Mouse (Mus musculus): ENCODE data around the gene Tssk2. TPM values are rescaled to one million over a fixed set of nuclear protein-coding genes. Genes with fewer than 3 reads are reported as not detected.

Tssk2 gene
- 0.11 TPM in 1 of 2 replicates, not detected in the other for polyA plus RNA-seq (2015; fragmentation: Nextera tagmentation; extraction: Ambion mirVana)

DNA sequence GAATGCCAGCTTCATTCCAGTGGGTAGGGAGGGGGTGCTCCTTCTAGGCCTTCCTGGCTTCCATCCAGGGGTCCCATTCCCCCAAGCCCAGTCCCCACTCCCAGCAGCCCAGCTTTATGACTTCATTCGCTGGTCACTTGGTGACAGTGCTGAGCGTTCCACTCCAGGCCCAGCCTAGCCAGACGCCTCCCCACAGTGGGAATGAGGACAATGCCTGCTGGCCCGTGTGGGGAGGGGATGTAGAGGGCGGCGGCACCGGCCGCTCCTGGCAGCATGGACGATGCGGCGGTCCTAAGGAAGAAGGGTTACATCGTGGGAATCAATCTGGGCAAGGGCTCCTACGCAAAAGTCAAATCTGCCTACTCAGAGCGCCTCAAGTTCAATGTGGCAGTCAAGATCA, at the start of gene Tssk2, which contains the start of gene Dgcr2:
Gene Tssk2 (plus strand): TSS at position 176 of the 400 bp plus-strand sequence.
Gene Dgcr2 (minus strand): TSS at position 101 of the 400 bp plus-strand sequence.
- H3K4me2 ChIP-seq = no peak within 1 kb of the TSS
- H3K4me1 ChIP-seq = no peaks in the 10 kb centered on the region
- H3K9me3 ChIP-seq = no peaks in the 10 kb centered on the region
- peaks cover 45% of the 10 kb centered on the region for H3K36me3 ChIP-seq (replicated peaks)
- no peak within 1 kb of the TSS for H3K27ac ChIP-seq
- no peaks in the 10 kb centered on the region for H3K27me3 ChIP-seq (replicated peaks)
- WGBS = 94% methylated on average over 14 of the region's 14 CpGs
- ATAC-seq (replicated peaks) = no peak
- H3K9ac ChIP-seq = no peak within 1 kb of the TSS
- no peak within 1 kb of the TSS for H3K4me3 ChIP-seq

DNA sequence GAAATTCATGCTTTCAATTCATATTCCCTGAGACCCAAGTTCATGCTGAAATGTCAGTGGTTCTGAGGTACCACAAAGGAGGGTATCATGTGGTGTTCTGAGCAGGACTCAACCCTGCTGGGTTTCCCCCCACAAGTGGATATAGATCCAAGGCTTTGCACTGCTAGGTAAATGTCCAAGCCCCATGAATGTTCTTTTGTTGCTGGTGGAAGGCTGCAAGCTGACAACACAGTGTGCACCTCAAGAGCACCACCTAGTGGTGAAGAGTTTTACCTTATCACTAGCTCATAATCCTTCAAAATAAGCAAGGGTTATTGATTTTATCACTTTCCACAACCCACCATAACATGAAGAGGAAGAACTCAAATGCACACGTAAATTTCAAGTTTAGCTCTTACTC, 49.5 kb upstream of the Tssk2 start:
- H3K27ac ChIP-seq = peak overlapping the region; percentile 67
- 20% methylated on average over 1 of the region's 1 CpGs for WGBS
- peaks cover 4% of the 10 kb centered on the region; the same call in 1 of the 2 replicates for H3K4me1 ChIP-seq
- no peaks in the 10 kb centered on the region for H3K27me3 ChIP-seq (replicated peaks)
- no peak overlapping the region for H3K9ac ChIP-seq
- no peaks in the 10 kb centered on the region for H3K9me3 ChIP-seq
- peaks cover 53% of the 10 kb centered on the region for H3K36me3 ChIP-seq (replicated peaks)
- no peak overlapping the region for H3K4me2 ChIP-seq
- H3K4me3 ChIP-seq = no peak overlapping the region
- ATAC-seq (replicated peaks) = peak; percentile 77

DNA sequence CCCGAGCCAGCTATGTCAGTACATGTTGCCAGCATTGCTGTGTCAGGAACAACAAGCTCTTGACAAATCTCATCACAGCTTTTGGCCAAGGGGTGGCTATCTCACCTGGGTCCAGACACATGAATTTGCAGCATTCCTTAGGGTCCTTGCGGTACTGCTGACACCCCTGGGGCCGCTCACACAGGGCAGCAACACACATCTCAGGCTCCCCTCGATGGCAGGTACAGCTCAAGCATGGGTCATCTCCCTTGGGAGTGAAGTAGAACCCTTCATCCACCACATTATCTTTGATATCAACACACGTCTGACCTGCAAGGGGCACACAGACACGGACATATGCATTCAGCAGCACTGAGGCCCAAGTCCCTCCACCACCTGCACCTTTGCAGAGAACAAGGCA, 49.0 kb upstream of the Tssk2 start:
- Histone ChIP-seq H3K9ac (no peak overlapping the region), H3K27me3 (replicated peaks) (no peaks in the 10 kb centered on the region), H3K4me3 (no peak overlapping the region), H3K4me1 (peaks cover 4% of the 10 kb centered on the region; the same call in 1 of the 2 replicates), H3K27ac (no peak overlapping the region), H3K9me3 (no peaks in the 10 kb centered on the region), H3K36me3 (replicated peaks) (peaks cover 50% of the 10 kb centered on the region), H3K4me2 (no peak overlapping the region)
- WGBS = 90% methylated on average over 6 of the region's 6 CpGs
- 0 out of 2 replicates have a peak, but pooled peaks have one; percentile 58 for ATAC-seq (replicated peaks)

DNA sequence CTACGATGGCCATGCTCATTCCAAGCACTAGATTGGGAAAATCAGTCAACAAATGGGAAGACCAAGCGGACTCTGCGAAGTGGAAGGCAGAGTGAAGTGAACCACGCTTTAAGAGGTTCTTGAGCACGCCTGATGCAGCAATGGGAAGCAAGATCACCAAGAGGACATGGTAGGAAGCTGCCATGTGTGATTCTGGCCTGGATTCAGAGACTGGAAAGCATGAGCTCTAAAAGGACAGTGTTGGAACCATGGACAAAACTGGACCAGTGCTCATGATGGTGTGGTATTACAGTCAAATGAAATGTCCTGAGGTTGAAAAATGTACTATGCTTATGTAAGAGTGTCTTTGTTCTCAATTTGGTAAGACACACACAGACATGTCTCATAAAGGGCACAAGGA, 47.1 kb upstream of the Tssk2 start:
- Histone ChIP-seq H3K9me3 (no peaks in the 10 kb centered on the region), H3K36me3 (replicated peaks) (peaks cover 47% of the 10 kb centered on the region), H3K4me3 (no peak overlapping the region), H3K27me3 (replicated peaks) (no peaks in the 10 kb centered on the region), H3K27ac (no peak overlapping the region), H3K4me2 (no peak overlapping the region), H3K4me1 (peaks cover 4% of the 10 kb centered on the region; the same call in 1 of the 2 replicates), H3K9ac (no peak overlapping the region)
- ATAC-seq (replicated peaks) = no peak
- 96% methylated on average over 5 of the region's 5 CpGs for WGBS

DNA sequence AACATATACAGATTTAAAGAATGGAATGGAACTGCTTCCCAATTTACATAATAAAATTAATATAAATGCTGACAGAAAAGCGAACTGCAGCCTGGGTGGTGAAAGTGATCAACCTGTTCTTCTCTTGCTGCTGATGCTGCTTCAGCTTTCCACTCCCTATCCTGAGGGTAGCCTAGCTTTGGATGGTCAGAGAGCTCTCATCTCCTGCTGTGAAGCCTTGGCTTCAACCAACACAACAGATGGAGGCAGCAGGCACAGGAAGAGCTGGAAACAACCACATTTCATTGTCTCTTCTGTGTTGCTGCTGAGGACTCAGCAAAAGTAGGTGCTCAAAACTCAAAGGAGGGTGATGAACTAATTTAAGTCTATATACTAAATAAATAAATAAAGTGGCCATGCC, 46.6 kb upstream of the Tssk2 start:
- H3K4me1 ChIP-seq = peaks cover 4% of the 10 kb centered on the region; the same call in 1 of the 2 replicates
- no peak overlapping the region for H3K4me2 ChIP-seq
- H3K9me3 ChIP-seq = no peaks in the 10 kb centered on the region
- H3K9ac ChIP-seq = no peak overlapping the region
- whole genome bisulfite sequencing = 93% methylated on average over 1 of the region's 1 CpGs
- no peak overlapping the region for H3K4me3 ChIP-seq
- no peaks in the 10 kb centered on the region for H3K27me3 ChIP-seq (replicated peaks)
- peaks cover 47% of the 10 kb centered on the region for H3K36me3 ChIP-seq (replicated peaks)
- no peak for ATAC-seq (replicated peaks)
- H3K27ac ChIP-seq = no peak overlapping the region

DNA sequence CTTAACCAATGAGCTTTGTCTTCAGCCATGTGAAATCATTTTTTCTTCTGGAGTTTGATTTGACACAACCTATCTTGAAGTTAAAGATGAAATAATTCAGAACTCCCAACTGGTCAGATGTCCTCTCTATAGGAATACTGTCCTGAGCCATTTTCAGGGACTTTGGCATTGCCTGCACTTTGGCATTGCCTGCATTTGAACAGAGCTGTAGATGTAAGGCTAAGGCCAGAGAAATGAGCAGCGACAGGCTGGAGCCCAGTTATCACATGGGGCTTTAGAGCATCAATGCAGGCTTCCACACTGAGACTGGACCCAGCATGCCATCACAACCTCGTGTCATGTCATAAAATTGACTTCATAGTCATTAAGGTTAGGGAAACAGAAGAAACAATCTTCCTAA, 45.2 kb upstream of the Tssk2 start:
- ATAC-seq (replicated peaks) = no peak
- H3K27me3 ChIP-seq (replicated peaks) = no peaks in the 10 kb centered on the region
- H3K4me3 ChIP-seq = no peak overlapping the region
- no peaks in the 10 kb centered on the region for H3K9me3 ChIP-seq
- peaks cover 4% of the 10 kb centered on the region; the same call in 1 of the 2 replicates for H3K4me1 ChIP-seq
- H3K9ac ChIP-seq = no peak overlapping the region
- H3K36me3 ChIP-seq (replicated peaks) = peaks cover 54% of the 10 kb centered on the region
- H3K27ac ChIP-seq = no peak overlapping the region
- WGBS = 95% methylated on average over 2 of the region's 2 CpGs
- no peak overlapping the region for H3K4me2 ChIP-seq

DNA sequence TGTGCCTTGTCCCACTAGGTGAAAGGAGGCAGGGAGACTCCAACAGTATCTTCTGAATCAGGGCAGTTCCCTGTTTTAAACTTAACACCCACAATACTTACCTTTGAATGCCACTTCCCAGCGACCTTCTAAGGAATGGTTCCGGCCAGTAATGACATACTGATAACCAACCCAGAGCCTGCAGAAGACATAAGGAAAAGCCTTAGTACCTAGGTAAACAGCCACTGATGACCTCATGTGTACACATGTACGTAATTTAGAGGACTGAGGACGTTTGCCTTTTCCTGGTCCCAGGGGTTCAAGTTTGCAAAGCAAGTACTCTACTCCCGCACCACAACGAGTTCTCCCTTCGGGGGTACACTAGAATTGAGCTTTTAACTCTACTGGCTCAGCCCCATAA, 41.3 kb upstream of the Tssk2 start:
- Histone ChIP-seq H3K4me3 (no peak overlapping the region), H3K9me3 (no peaks in the 10 kb centered on the region), H3K4me1 (peaks cover 4% of the 10 kb centered on the region; the same call in 1 of the 2 replicates), H3K4me2 (no peak overlapping the region), H3K9ac (no peak overlapping the region), H3K27me3 (replicated peaks) (no peaks in the 10 kb centered on the region), H3K27ac (no peak overlapping the region), H3K36me3 (replicated peaks) (peaks cover 46% of the 10 kb centered on the region)
- ATAC-seq (replicated peaks) = no peak
- WGBS = 92% methylated on average over 7 of the region's 7 CpGs

DNA sequence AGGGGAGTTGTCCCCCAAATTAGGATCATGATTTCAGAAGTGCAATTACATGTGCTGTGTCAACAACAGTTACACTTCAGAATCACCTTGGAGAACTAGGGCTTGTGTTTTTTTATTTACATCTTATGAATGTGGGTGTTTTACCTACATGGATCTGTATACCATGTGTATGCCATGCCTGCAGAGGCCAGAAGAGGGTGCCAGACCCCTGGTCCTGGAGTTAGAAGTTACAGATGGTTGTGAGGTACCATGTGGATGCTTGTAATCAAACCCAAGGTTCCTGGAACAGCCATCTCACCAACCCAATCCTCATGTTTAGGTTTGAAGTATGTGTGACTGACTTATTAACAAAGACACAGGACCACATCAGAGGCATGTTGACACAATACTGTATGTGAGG, 39.8 kb upstream of the Tssk2 start:
- H3K9ac ChIP-seq = no peak overlapping the region
- ATAC-seq (replicated peaks) = no peak
- no peak overlapping the region for H3K4me3 ChIP-seq
- no peak overlapping the region for H3K27ac ChIP-seq
- peaks cover 43% of the 10 kb centered on the region for H3K36me3 ChIP-seq (replicated peaks)
- H3K27me3 ChIP-seq (replicated peaks) = no peaks in the 10 kb centered on the region
- peaks cover 5% of the 10 kb centered on the region; the same call in 1 of the 2 replicates for H3K4me1 ChIP-seq
- H3K9me3 ChIP-seq = no peaks in the 10 kb centered on the region
- H3K4me2 ChIP-seq = no peak overlapping the region

DNA sequence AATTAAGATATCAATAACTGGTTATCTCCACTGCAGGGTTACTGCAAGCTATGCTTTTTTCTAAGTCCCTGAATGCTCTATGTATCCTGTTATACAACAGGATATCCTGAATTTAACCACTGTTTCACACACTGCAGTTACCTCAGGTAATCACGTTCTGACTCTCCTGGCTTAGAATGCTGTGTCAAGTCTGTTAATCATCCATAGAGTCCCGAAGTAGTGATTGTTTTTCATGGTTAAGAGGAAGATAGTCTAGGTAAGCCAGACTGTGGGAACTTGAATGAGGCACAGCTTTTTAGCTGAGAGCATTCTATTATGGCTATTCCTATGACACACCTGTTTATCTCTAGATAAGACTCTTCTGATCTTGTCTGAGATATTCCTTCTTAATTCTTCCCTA, 33.1 kb upstream of the Tssk2 start:
- Histone ChIP-seq H3K4me2 (no peak overlapping the region), H3K9me3 (no peaks in the 10 kb centered on the region), H3K36me3 (replicated peaks) (no peaks in the 10 kb centered on the region; the same call in 1 of the 2 replicates), H3K4me1 (peaks cover 5% of the 10 kb centered on the region; the same call in 1 of the 2 replicates), H3K27me3 (replicated peaks) (no peaks in the 10 kb centered on the region), H3K9ac (no peak overlapping the region), H3K4me3 (no peak overlapping the region), H3K27ac (no peak overlapping the region)
- ATAC-seq (replicated peaks) = no peak
- 89% methylated on average over 2 of the region's 2 CpGs for WGBS

DNA sequence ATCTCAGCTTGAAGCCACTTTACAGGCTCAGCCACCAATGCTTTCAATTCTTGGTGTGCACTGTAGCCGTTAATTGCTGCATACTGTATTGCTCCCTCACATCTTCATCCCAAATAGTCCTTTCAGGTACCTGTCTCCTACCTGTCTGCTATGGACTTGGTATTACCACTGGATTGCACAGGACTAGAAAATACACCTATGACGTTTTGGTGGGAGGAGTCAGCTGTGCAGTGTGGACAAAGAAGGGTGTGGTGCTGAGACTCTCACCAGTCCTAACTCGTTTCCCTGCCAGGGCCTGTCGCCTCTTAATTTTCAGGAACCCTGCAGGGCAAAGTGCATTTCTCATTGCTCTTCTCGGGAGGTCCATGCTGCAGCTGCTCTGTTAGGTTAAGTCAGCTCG, 32.7 kb upstream of the Tssk2 start:
- no peaks in the 10 kb centered on the region for H3K27me3 ChIP-seq (replicated peaks)
- no peak overlapping the region for H3K9ac ChIP-seq
- H3K27ac ChIP-seq = no peak overlapping the region
- no peak overlapping the region for H3K4me2 ChIP-seq
- peaks cover 5% of the 10 kb centered on the region; the same call in 1 of the 2 replicates for H3K4me1 ChIP-seq
- H3K4me3 ChIP-seq = no peak overlapping the region
- H3K36me3 ChIP-seq (replicated peaks) = no peaks in the 10 kb centered on the region; the same call in 1 of the 2 replicates
- WGBS = 81% methylated on average over 6 of the region's 6 CpGs
- no peaks in the 10 kb centered on the region for H3K9me3 ChIP-seq
- ATAC-seq (replicated peaks) = no peak

DNA sequence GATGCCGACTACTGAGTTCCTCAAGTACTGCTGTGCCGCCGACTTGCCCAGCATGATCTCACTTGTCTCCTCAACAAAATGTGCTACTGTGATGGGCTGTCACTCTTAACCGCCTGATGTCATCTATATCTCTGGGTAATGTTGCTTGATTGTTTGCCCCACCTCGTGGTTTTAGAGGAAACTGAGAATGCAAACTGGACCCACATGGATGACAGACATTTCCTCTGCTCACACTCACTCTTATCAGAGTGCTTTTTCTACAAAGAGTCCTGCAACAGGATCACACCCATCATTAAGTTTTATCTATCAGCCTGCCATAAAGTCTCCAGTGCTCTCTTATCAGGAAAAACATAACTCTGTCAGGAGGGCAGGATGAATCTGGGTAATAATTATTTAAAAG, 27.2 kb upstream of the Tssk2 start:
- H3K4me1 ChIP-seq = no peaks in the 10 kb centered on the region
- no peak for ATAC-seq (replicated peaks)
- peaks cover 9% of the 10 kb centered on the region; the same call in 1 of the 2 replicates for H3K36me3 ChIP-seq (replicated peaks)
- 92% methylated on average over 5 of the region's 5 CpGs for WGBS
- no peak overlapping the region for H3K4me3 ChIP-seq
- no peaks in the 10 kb centered on the region for H3K27me3 ChIP-seq (replicated peaks)
- no peak overlapping the region for H3K27ac ChIP-seq
- no peaks in the 10 kb centered on the region for H3K9me3 ChIP-seq
- H3K9ac ChIP-seq = no peak overlapping the region
- H3K4me2 ChIP-seq = no peak overlapping the region

DNA sequence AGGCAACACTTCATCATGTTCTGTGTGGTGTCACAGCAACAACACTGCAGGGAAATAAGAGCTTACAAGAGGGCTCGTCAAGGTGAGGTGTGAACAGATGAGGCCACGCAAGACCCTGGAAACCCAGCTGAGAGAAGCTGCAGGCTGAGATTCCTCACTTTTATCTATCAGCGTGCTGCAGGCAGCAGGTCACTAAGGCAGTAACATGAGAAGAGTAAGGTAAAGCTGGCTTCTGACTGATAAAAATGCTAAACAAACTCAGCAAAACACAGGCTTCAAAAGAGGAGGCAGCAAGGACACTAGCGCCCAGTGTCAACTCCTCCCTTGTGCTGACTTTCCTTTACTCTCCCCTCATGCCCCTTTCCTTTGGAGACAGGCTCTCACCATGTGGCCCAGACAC, 25.4 kb upstream of the Tssk2 start:
- Histone ChIP-seq H3K9me3 (no peaks in the 10 kb centered on the region), H3K36me3 (replicated peaks) (peaks cover 9% of the 10 kb centered on the region; the same call in 1 of the 2 replicates), H3K4me3 (no peak overlapping the region), H3K27me3 (replicated peaks) (no peaks in the 10 kb centered on the region), H3K27ac (no peak overlapping the region), H3K4me1 (no peaks in the 10 kb centered on the region), H3K9ac (no peak overlapping the region), H3K4me2 (no peak overlapping the region)
- WGBS = 81% methylated on average over 4 of the region's 4 CpGs
- no peak for ATAC-seq (replicated peaks)

DNA sequence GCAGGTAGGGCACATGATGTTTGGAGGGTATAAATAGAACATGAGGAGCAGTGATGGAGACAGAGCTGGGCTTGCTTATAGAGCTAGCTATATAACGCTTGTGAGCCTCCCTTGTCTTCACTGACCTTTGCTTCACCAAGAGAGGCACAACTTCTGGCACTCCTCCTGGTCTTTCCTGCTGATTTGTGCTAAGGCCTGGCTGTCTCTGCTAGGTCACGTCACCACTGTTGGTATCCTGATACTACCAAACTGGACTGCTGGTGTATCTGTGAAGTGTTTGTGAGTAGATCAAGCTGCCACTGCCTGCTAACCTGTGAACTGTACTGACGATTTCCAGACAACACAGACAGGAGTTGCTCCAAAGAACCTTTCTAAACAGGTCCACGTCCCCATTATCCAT, 23.3 kb upstream of the Tssk2 start:
- WGBS = 89% methylated on average over 4 of the region's 4 CpGs
- no peak overlapping the region for H3K9ac ChIP-seq
- no peak for ATAC-seq (replicated peaks)
- 0 out of 2 replicates have a peak, but pooled peaks cover 3% of the 10 kb centered on the region for H3K4me1 ChIP-seq
- H3K27me3 ChIP-seq (replicated peaks) = no peaks in the 10 kb centered on the region
- H3K36me3 ChIP-seq (replicated peaks) = peaks cover 9% of the 10 kb centered on the region; the same call in 1 of the 2 replicates
- H3K27ac ChIP-seq = no peak overlapping the region
- no peak overlapping the region for H3K4me2 ChIP-seq
- H3K9me3 ChIP-seq = no peaks in the 10 kb centered on the region
- no peak overlapping the region for H3K4me3 ChIP-seq

All from midbrain, embryonic 15.5 days (tissue).